Mouse (Mus musculus): Measurements from ENCODE around the gene Kcnab1.
A peak's percentile ranks its signal among the peaks of the same experiment; 100 is the strongest.

Kcnab1 gene

GRCm38 (mm10) chr3:65317876-65318537, 208.8 kb downstream of the Kcnab1 start:
- DNase-seq (ENCODE audit: low spot score), result peak; percentile 47

- peak; percentile 6 for DNase-seq (ENCODE audit: low spot score)
These were observed 210.2 kb downstream of the Kcnab1 start for GRCm38 (mm10) chr3:65319248-65320008.

GRCm38 (mm10) chr3:65320990-65321389, 211.8 kb downstream of the Kcnab1 start:
- DNase-seq (ENCODE audit: low spot score), result no peak

GRCm38 (mm10) chr3:65321981-65322779, 213.0 kb downstream of the Kcnab1 start:
- no peak for DNase-seq (ENCODE audit: low spot score)

GRCm38 (mm10) chr3:65325254-65325653, 216.1 kb downstream of the Kcnab1 start:
- DNase-seq (ENCODE audit: low spot score), result no peak

GRCm38 (mm10) chr3:65328814-65329213, 219.6 kb downstream of the Kcnab1 start:
- DNase-seq (ENCODE audit: low spot score), result no peak

- DNase-seq (ENCODE audit: low spot score), result peak; percentile 16
These were observed 228.8 kb downstream of the Kcnab1 start for GRCm38 (mm10) chr3:65337835-65338464.

GRCm38 (mm10) chr3:65340173-65340951, 231.2 kb downstream of the Kcnab1 start:
- no peak for DNase-seq (ENCODE audit: low spot score)

GRCm38 (mm10) chr3:65346176-65346575, 237.0 kb downstream of the Kcnab1 start:
- DNase-seq (ENCODE audit: low spot score), result no peak

- DNase-seq (ENCODE audit: low spot score), result peak; percentile 10
These were observed 243.3 kb downstream of the Kcnab1 start for GRCm38 (mm10) chr3:65352278-65353127.

GRCm38 (mm10) chr3:65353263-65354037, 244.3 kb downstream of the Kcnab1 start:
- DNase-seq (ENCODE audit: low spot score), result no peak

GRCm38 (mm10) chr3:65355479-65355878, 246.3 kb downstream of the Kcnab1 start:
- peak; percentile 27 for DNase-seq (ENCODE audit: low spot score)

GRCm38 (mm10) chr3:65358275-65358674, 249.1 kb downstream of the Kcnab1 start:
- no peak for DNase-seq (ENCODE audit: low spot score)

GRCm38 (mm10) chr3:65358841-65359240, 249.7 kb downstream of the Kcnab1 start:
- DNase-seq (ENCODE audit: low spot score), result no peak

- no peak for DNase-seq (ENCODE audit: low spot score)
These were observed 251.2 kb downstream of the Kcnab1 start for GRCm38 (mm10) chr3:65360163-65360969.

GRCm38 (mm10) chr3:65363438-65363837, 254.3 kb downstream of the Kcnab1 start:
- DNase-seq (ENCODE audit: low spot score), result peak; percentile 49

- no peak for DNase-seq (ENCODE audit: low spot score)
These were observed 256.0 kb downstream of the Kcnab1 start for GRCm38 (mm10) chr3:65365184-65365583.

- no peak for DNase-seq (ENCODE audit: low spot score)
These were observed 256.9 kb downstream of the Kcnab1 start for GRCm38 (mm10) chr3:65365921-65366710.
